Mouse (Mus musculus) small intestine, adult 2 months (tissue): Measurements from ENCODE around the gene Trpm3.

ENCODE experiments used
- CTCF ChIP-seq: fragments of 200-500 bp; IDR thresholded peaks from 2 replicates; pipeline ENCODE4 v1.5.1; 2012; ENCODE audit warnings: low read depth, mild to moderate bottlenecking, control low read depth, inconsistent platforms, low read length, moderate library complexity, mixed read lengths; ENCODE audit not compliant: insufficient replicate concordance, insufficient read length; ENCODE audit errors: extremely low read depth
- POLR2A ChIP-seq: fragments of 200-500 bp; IDR thresholded peaks from 2 replicates; pipeline ENCODE4 v1.6.1; 2012; ENCODE audit warnings: low read depth, mild to moderate bottlenecking, control low read depth, inconsistent platforms, low read length, moderate library complexity

- TF ChIP-seq POLR2A (no peak), CTCF (no peak)
Measured at GRCm38 (mm10) chr19:22326813-22327212, 188.0 kb downstream of the Trpm3 start.
